Mouse (Mus musculus): ENCODE results near the gene Tbc1d10a.

GRCm38 (mm10) chr11:4258657-4259082 lies 72.1 kb downstream of the Tbc1d10a start:
- peak; percentile 95 for TF ChIP-seq CTCF (IDR thresholded peaks at IDR 0.05; ENCODE audit: low read depth, low read length)
- no peak for TF ChIP-seq POLR2A (IDR thresholded peaks at IDR 0.05; ENCODE audit: extremely low read depth, insufficient read depth, low read length)

Data from liver, adult 2 months (tissue).